Mouse (Mus musculus): ENCODE results near the gene Hist1h4d. TPM values are rescaled to one million over a fixed set of nuclear protein-coding genes. Genes with fewer than 3 reads are reported as not detected.
"Not testable (repeated sequence)": the region's sequence is repeated elsewhere in the genome, so short reads cannot be mapped to it uniquely, and the experiment has no call there.

The Hist1h4d gene
- polyA plus RNA-seq, 1 experiment = 13.6 TPM

GRCm38 (mm10) chr13:23572218-23573033 lies 9.0 kb upstream of the Hist1h4d start:
- no peak for DNase-seq (ENCODE audit: low read depth, low spot score)
- 18% methylated on average over 2 of the region's 2 CpGs for WGBS

- not testable (repeated sequence) for DNase-seq (ENCODE audit: low read depth, low spot score)
- 8% methylated on average over 20 of the region's 20 CpGs for WGBS
These were observed 8.1 kb upstream of the Hist1h4d start for GRCm38 (mm10) chr13:23573034-23573897.

GRCm38 (mm10) chr13:23573898-23574524 lies 7.4 kb upstream of the Hist1h4d start, which contains the start of the genes Hist1h2bf and Hist1h2ad:
TSS of gene Hist1h2bf (minus strand) at chr13:23574196.
TSS of gene Hist1h2ad (plus strand) at chr13:23574381.
- under 1% methylated on average over 42 of the region's 42 CpGs for WGBS

DNA sequence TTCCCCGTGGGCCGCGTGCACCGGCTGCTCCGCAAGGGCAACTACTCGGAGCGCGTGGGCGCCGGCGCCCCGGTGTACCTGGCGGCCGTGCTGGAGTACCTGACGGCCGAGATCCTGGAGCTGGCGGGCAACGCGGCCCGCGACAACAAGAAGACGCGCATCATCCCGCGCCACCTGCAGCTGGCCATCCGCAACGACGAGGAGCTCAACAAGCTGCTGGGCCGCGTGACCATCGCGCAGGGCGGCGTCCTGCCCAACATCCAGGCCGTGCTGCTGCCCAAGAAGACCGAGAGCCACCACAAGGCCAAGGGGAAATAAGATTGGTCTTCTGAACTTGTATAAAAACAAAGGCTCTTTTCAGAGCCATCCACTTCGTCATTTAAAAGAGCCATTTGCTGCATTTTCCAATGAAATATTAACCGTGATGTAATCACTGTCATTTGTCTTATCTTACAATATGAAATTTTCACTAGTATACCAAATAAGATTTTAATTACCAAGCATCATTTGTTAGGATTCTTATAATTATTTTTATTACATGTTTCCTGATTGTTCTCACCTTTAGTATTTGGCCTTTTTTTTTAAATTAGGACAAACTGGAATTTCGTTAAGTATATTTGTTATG lies 6.7 kb upstream of the Hist1h4d start:
- 1% methylated on average over 14 of the region's 39 CpGs for WGBS
- DNase-seq (ENCODE audit: low read depth, low spot score) = not testable (repeated sequence)

More at GRCm38 (mm10) chr13:23573898-23574524, 7.4 kb upstream of the Hist1h4d start, which contains the start of the genes Hist1h2bf and Hist1h2ad:
- peak; percentile 92 for DNase-seq (ENCODE audit: low read depth, low spot score)

- no peak for DNase-seq (ENCODE audit: low read depth, low spot score)
- WGBS = 1% methylated on average over 18 of the region's 18 CpGs
These were observed 6.0 kb upstream of the Hist1h4d start, which contains the start of gene Hist1h3d for GRCm38 (mm10) chr13:23575271-23575851. TSS of gene Hist1h3d (plus strand) at chr13:23575763.

DNA sequence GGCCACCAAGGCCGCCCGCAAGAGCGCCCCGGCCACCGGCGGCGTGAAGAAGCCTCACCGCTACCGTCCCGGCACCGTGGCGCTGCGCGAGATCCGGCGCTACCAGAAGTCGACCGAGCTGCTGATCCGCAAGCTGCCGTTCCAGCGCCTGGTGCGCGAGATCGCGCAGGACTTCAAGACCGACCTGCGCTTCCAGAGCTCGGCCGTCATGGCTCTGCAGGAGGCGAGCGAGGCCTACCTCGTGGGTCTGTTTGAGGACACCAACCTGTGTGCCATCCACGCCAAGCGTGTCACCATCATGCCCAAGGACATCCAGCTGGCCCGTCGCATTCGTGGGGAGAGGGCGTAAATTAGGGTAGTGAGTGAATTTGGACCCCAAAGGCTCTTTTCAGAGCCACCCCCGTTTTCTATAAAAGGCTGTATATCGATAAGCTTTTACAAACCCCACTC lies 5.5 kb upstream of the Hist1h4d start:
- not testable (repeated sequence) for DNase-seq (ENCODE audit: low read depth, low spot score)
- 4% methylated on average over 13 of the region's 40 CpGs for WGBS

DNA sequence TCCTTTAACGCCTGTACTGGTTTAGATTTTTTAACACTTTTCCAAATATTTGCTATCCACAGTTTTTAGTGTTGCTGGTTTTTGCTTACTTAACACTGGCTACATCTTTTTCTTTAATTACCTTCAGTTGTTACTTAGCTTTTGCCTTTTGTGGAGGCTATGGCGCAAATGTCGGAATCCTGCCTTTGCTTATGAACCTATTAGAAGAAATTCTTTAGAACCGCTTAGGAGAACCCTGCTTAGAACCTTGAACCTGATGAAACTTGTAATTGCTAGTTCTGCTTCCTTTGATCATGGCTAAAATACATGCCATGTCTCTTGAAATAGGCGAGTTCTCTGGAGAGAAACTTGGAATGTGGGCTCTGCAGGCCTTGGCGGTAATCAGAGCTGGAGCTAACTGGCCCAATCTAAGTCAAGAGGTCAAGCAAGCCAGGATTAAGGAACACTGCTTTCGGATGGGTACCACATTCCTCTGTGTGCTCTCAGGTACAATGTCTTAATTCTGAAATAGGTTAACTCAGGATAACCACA lies 5.0 kb upstream of the Hist1h4d start:
- WGBS = 47% methylated on average over 7 of the region's 7 CpGs
- no peak for DNase-seq (ENCODE audit: low read depth, low spot score)

DNA sequence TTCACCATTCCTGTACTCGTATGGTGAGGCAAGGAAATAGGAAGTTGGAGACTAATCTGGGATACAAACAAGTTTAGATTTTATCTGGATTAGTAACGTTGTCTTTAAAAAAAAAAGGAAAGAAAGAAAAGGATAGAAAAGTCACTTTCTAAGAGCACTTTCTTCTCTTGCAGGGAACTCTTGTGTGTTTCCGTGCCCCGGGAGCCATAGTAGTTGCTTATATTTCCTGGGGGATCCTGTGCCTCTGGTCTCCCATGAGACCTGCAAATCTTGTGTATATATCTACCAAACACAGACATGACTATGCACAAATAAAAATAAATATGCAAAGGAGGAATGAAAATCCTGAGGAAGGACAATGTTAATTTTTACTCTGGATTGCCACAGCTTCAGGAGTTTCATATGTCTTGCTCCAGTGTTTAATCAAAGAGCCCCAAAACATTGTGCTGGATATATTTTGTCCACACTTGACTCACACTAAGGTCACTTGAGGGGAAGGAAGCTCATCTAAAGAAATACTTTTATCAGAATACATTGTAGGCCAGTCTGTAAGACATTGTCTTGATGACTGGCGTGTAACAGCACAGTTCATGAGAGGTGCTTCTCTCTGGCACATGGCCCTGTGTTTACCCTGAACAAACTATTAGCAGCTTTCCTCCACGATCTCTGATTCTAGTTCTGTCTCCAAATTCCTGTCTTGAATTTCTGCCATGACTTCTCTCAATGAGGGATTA lies 4.3 kb upstream of the Hist1h4d start:
- no peak for DNase-seq (ENCODE audit: low read depth, low spot score)
- 51% methylated on average over 6 of the region's 6 CpGs for WGBS

- DNase-seq (ENCODE audit: low read depth, low spot score) = no peak
- 91% methylated on average over 1 of the region's 1 CpGs for WGBS
These were observed 3.6 kb upstream of the Hist1h4d start for GRCm38 (mm10) chr13:23577835-23578234.

DNA sequence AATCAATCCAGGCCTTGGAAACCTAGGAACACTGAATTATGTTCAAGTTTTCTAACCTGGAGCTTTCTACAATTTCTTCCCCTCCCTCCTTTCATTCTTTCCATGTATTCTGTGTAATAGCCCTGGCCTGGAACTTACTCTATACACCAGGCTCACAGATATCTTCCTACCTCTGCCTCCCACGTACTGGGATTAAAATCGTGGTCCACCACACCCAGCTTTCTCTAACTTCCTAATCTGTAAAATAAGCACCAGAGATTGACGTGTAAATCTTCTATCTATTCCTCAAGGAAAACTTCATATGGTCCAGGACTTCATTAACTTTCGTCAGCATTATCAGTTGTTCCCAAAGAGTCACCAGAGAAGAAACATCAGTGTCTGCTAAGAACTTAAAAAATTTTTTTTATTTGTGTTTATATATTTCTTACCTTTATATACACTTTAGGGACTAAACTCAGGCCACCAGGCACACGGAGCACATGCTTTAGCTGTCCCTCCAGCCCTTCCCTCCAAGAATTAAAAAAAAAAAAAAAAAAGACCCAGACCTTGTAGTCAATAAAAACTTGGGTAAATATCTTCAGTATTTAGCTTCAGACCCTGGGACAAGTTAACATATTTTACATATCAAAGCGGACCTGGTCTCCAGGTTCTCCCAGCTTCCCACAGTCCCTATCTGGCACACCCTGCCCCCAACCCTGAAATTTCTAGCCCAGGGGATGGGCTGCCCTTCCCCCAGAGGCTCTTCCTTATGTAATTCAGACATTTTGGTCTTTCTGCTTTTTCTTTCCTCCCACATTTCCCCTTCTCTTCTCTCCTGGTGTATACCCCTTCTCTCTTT lies 1.0 kb downstream of the Hist1h4d start:
- no peak for DNase-seq (ENCODE audit: low read depth, low spot score)
- 20% methylated on average over 6 of the region's 6 CpGs for WGBS

- DNase-seq (ENCODE audit: low read depth, low spot score) = no peak
These were observed 2.1 kb downstream of the Hist1h4d start for GRCm38 (mm10) chr13:23583387-23584068.

DNA sequence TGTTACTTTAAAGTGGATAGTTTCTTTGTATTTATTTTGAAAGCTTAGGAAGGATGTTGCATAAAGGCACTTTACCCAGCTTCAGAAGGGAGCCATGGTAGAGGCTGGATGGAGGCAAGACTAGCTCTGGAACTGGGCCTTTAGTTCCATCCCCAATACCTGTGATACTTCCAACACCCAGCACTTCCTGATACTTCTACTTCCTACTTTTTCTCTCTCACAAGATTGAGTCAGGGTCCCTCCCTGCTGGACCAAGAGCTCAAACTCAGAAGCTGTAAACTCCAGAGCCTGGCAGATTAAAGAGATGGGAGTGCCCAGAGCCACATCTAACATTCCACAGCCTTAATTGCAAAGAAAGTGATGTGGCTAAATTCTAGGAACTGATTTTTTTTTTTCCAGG lies 2.9 kb downstream of the Hist1h4d start:
- DNase-seq (ENCODE audit: low read depth, low spot score) = no peak

DNA sequence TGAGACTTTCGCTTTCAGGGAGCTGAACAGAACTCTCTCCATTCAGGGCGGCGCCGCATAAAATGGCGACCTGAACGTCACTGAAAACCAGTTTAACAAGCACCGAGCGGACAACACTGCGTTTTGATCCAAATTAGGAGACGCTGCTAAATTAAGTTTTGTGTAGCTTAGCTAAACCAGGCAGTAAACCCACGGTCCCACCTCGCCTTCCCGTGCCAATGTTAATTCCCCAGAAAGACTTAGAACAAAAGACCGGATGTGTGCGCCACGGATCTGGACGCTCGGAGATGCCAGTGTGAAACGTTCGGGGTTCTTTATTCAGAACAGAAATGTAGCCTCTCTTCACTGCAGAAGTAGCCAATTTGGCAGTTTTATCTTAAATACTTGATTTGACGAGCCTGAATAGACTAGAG lies 3.6 kb downstream of the Hist1h4d start:
- no peak for DNase-seq (ENCODE audit: low read depth, low spot score)

DNA sequence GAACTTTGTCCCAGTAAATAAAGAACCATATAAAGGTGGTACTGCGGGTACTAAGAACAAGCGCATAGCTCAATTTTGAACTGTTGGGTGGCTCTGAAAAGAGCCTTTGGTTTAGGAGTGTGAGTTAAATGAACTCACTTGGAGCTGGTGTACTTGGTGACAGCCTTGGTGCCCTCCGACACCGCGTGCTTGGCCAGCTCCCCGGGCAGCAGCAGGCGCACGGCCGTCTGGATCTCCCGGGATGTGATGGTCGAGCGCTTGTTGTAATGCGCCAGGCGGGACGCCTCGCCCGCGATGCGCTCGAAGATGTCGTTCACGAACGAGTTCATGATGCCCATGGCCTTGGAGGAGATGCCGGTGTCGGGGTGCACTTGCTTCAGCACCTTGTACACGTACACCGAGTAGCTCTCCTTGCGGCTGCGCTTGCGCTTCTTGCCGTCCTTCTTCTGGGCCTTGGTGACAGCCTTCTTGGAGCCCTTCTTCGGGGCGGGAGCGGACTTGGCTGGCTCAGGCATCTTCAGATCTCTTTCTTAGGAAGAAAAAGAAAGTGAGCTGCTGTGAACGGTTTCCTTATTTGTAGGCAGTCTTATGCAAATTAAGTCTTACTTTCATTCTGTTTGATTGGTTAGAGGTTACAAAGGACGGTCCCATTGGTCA lies 4.2 kb downstream of the Hist1h4d start:
- peak; percentile 81 for DNase-seq (ENCODE audit: low read depth, low spot score)
- under 1% methylated on average over 34 of the region's 36 CpGs for WGBS

More for the DNA sequence above, 3.6 kb downstream of the Hist1h4d start:
- under 1% methylated on average over 21 of the region's 21 CpGs for WGBS

DNA sequence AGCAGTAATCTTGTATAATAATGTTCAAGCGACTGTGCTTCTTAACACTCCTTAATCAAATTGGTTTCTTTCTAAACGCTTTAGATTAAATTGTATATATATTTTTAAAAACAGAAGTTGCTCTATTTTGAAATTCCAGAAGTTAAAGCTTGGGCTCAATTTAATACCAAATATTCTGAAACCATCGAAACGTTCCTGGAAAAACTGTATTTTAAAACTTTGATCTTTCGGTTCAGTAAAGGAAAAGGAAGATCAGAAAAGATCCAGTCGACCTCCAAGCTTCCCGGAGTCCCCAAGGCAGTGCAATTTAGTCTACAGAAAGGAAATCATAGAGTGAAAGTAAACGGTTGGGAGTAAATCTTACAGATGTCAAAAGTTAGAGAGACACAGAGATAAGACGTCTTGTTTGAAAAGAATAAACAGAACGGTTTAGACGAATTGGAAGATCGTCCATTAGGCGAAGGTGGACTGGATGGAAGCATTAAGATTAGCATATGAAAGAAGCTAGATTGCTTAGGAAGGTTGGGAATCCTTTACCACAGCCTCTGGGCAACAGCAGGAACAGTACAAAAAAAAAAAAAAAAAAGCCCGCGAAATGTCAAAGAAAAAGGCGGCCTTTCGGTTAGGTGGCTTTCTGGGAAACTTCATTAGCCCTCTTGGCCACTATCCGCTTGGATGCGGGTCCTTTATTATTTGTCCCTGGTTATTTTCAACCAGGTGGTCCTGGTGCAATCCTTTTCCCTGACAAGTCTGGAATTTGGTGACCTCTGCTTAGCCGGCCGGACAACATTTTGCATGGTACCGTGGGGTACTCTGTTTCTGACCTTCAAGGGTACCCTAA lies 4.9 kb downstream of the Hist1h4d start:
- no peak for DNase-seq (ENCODE audit: low read depth, low spot score)
- 1% methylated on average over 22 of the region's 22 CpGs for WGBS

GRCm38 (mm10) chr13:23586940-23587225 lies 5.5 kb downstream of the Hist1h4d start:
- DNase-seq (ENCODE audit: low read depth, low spot score) = no peak
- WGBS = 2% methylated on average over 1 of the region's 1 CpGs
